Mouse (Mus musculus): ENCODE results near the gene A630076J17Rik. TPM values are rescaled to one million over a fixed set of nuclear protein-coding genes. Genes with fewer than 3 reads are reported as not detected.

Gene A630076J17Rik
- total and polyA plus RNA-seq, 2 experiments from 2014 or later, result not detected

DNA sequence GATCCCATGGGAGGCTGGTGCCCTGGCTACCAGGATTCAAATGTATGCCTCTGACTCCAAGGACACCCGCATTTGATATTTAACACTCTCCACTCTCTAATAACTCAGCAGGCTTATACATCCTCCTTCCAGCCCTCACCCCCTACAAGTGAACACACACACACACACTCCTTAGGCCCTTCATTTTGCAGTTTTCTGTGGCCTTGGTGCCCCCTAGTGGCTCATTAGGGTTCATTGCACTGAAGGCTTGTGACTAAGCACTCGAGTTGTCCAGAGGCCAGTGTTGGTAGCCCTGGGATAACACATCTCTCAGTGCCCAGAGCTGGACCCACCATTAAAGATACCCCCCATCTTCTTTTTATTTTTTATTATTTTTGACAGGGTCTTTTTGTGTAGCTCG is 43.4 kb downstream of the A630076J17Rik start:
- Histone ChIP-seq H3K36me3 (ENCODE audit: insufficient read depth) (no peaks in the 10 kb centered on the region), H3K9me3 (ENCODE audit: low read length) (no peaks in the 10 kb centered on the region), H3K27ac (ENCODE audit: low read depth, low read length) (no peak overlapping the region), H3K4me2 (ENCODE audit: low read depth) (no peak overlapping the region), H3K4me3 (ENCODE audit: low read depth, low read length) (no peak overlapping the region), H3K4me1 (ENCODE audit: insufficient read depth) (no peaks in the 10 kb centered on the region; the same call in 1 of the 2 replicates), H3K27me3 (ENCODE audit: insufficient read depth, low read length) (no peaks in the 10 kb centered on the region; the same call in 1 of the 2 replicates), H3K9ac (no peak overlapping the region)
- ATAC-seq, result peak; percentile 87
- WGBS, result 12% methylated on average over 3 of the region's 3 CpGs
- DNase-seq, result peak; percentile 84
- TF ChIP-seq CTCF (IDR thresholded peaks at IDR 0.05; ENCODE audit: low read depth), result peak; percentile 95

DNA sequence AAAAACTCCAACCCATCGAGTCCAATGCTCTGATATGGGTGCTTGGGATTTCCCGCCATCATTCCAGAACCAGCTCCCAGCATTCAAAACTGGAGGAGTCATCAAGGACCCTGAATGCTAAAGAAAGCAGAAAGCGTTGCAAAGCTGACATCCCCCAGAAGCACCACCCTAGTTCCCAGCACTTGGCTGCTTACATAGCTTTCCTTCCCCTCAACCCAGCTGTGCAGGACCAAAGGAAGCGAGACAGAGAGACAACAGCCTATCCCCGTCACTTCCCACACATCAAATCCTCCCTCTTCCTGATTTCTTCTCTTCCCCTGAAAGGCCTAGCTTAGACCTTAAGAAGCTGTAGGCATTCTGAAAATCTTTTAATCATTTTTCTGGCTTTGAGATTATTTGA is 44.9 kb downstream of the A630076J17Rik start:
- ATAC-seq (no peak), DNase-seq (no peak)
- Histone ChIP-seq H3K4me3 (ENCODE audit: low read depth, low read length) (no peak overlapping the region), H3K9me3 (ENCODE audit: low read length) (no peaks in the 10 kb centered on the region), H3K36me3 (ENCODE audit: insufficient read depth) (no peaks in the 10 kb centered on the region), H3K4me2 (ENCODE audit: low read depth) (no peak overlapping the region), H3K9ac (no peak overlapping the region), H3K27ac (ENCODE audit: low read depth, low read length) (no peak overlapping the region), H3K4me1 (ENCODE audit: insufficient read depth) (peaks cover 4% of the 10 kb centered on the region; the same call in 1 of the 2 replicates), H3K27me3 (ENCODE audit: insufficient read depth, low read length) (no peaks in the 10 kb centered on the region; the same call in 1 of the 2 replicates)
- WGBS, result 66% methylated on average over 5 of the region's 5 CpGs
- TF ChIP-seq CTCF (IDR thresholded peaks at IDR 0.05; ENCODE audit: low read depth), result no peak

DNA sequence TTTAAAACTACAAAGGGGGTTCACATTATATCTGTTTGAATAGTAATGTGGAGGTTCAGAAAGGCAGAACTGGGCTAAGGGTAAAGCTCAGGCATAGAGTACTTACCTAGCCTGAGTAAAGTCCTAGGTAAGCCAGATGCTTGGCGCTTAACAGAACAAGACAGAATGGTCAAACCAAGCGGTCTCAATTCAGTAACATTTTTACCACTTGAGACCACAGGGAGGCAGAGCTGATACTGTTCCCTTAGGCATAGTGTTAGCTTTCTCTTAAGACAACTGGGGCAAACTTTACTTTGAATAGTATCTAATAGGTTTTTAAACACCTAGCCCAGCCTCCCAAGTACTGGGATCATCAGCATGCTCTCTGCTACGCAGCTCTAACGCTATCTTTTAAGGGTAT is 45.6 kb downstream of the A630076J17Rik start:
- H3K27me3 ChIP-seq (ENCODE audit: insufficient read depth, low read length), result no peaks in the 10 kb centered on the region; the same call in 1 of the 2 replicates
- H3K9ac ChIP-seq, result no peak overlapping the region
- peaks cover 4% of the 10 kb centered on the region; the same call in 1 of the 2 replicates for H3K4me1 ChIP-seq (ENCODE audit: insufficient read depth)
- WGBS, result 59% methylated on average over 4 of the region's 4 CpGs
- H3K4me2 ChIP-seq (ENCODE audit: low read depth), result no peak overlapping the region
- H3K36me3 ChIP-seq (ENCODE audit: insufficient read depth), result no peaks in the 10 kb centered on the region
- H3K4me3 ChIP-seq (ENCODE audit: low read depth, low read length), result no peak overlapping the region
- ATAC-seq, result no peak
- DNase-seq, result no peak
- TF ChIP-seq CTCF (IDR thresholded peaks at IDR 0.05; ENCODE audit: low read depth), result peak; percentile 36; the same call in 1 of the 2 replicates
- H3K9me3 ChIP-seq (ENCODE audit: low read length), result no peaks in the 10 kb centered on the region
- H3K27ac ChIP-seq (ENCODE audit: low read depth, low read length), result no peak overlapping the region

DNA sequence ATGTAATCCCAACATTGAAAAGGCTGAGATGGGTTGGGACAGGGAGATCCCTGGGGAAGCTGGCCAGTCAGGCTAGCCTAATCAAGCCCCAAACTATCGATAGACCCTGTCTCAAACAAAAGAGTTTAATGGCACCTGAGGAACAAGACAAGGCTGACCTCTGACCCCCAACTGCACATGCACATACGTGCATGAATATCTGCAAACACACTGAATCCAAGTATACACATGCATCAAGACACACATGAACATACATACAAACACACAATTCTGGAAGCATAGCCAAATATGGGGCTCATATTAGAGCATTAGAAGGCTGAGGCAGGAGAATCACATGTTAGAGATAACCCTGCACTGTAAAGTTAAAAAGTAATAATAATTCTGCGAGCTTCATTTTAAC is 46.2 kb downstream of the A630076J17Rik start:
- ATAC-seq (no peak), DNase-seq (no peak)
- peaks cover 4% of the 10 kb centered on the region; the same call in 1 of the 2 replicates for H3K4me1 ChIP-seq (ENCODE audit: insufficient read depth)
- no peak overlapping the region for H3K4me2 ChIP-seq (ENCODE audit: low read depth)
- H3K27ac ChIP-seq (ENCODE audit: low read depth, low read length), result no peak overlapping the region
- no peak for TF ChIP-seq CTCF (IDR thresholded peaks at IDR 0.05; ENCODE audit: low read depth)
- no peaks in the 10 kb centered on the region for H3K36me3 ChIP-seq (ENCODE audit: insufficient read depth)
- no peak overlapping the region for H3K4me3 ChIP-seq (ENCODE audit: low read depth, low read length)
- H3K27me3 ChIP-seq (ENCODE audit: insufficient read depth, low read length), result no peaks in the 10 kb centered on the region; the same call in 1 of the 2 replicates
- no peaks in the 10 kb centered on the region for H3K9me3 ChIP-seq (ENCODE audit: low read length)
- H3K9ac ChIP-seq, result no peak overlapping the region
- 88% methylated on average over 3 of the region's 3 CpGs for WGBS

GRCm38 (mm10) chr3:107278479-107279269 is 48.3 kb downstream of the A630076J17Rik start, which contains the start of gene Lamtor5:
TSS of gene Lamtor5 (plus strand) at chr3:107278858.
- DNase-seq (peak; percentile 93), ATAC-seq (peak; percentile 93)
- WGBS, result 3% methylated on average over 43 of the region's 43 CpGs
- Histone ChIP-seq H3K4me2 (ENCODE audit: low read depth) (peak within 1 kb of the TSS; percentile 67), H3K4me3 (ENCODE audit: low read depth, low read length) (peak within 1 kb of the TSS; percentile 73), H3K36me3 (ENCODE audit: insufficient read depth) (peaks cover 8% of the 10 kb centered on the region), H3K27me3 (ENCODE audit: insufficient read depth, low read length) (no peaks in the 10 kb centered on the region; the same call in 1 of the 2 replicates), H3K9me3 (ENCODE audit: low read length) (no peaks in the 10 kb centered on the region), H3K4me1 (ENCODE audit: insufficient read depth) (peaks cover 4% of the 10 kb centered on the region; the same call in 1 of the 2 replicates), H3K27ac (ENCODE audit: low read depth, low read length) (no peak within 1 kb of the TSS), H3K9ac (peak within 1 kb of the TSS; percentile 67)
- TF ChIP-seq CTCF (IDR thresholded peaks at IDR 0.05; ENCODE audit: low read depth), result no peak

Other genes with a start within 250 kb of the A630076J17Rik start
- gene Kcna3, start 194.4 kb upstream of the A630076J17Rik start, total RNA-seq (2014; rRNA removed), result 30.4 and 34.7 TPM in 2 replicates
- gene Kcna3, start 194.4 kb upstream of the A630076J17Rik start, polyA plus RNA-seq (2015; fragmentation: Nextera tagmentation; extraction: Ambion mirVana), result 8.1 and 13.9 TPM in 2 replicates
- gene Kcna2, start 129.5 kb upstream of the A630076J17Rik start, total RNA-seq (2014; rRNA removed), result 9.6 and 11.3 TPM in 2 replicates
- gene Kcna2, start 129.5 kb upstream of the A630076J17Rik start, polyA plus RNA-seq (2015; fragmentation: Nextera tagmentation; extraction: Ambion mirVana), result 0.42 and 1.0 TPM in 2 replicates
- gene Kcna10, start 47.6 kb upstream of the A630076J17Rik start, total RNA-seq (2014; rRNA removed), result not detected in 2 replicates
- gene Kcna10, start 47.6 kb upstream of the A630076J17Rik start, polyA plus RNA-seq (2015; fragmentation: Nextera tagmentation; extraction: Ambion mirVana), result not detected in 2 replicates
- not detected in 2 replicates for gene Cym, start 8.9 kb upstream of the A630076J17Rik start, total RNA-seq (2014; rRNA removed)
- gene Cym, start 8.9 kb upstream of the A630076J17Rik start, polyA plus RNA-seq (2015; fragmentation: Nextera tagmentation; extraction: Ambion mirVana), result not detected in 2 replicates
- gene Prok1, start 9.1 kb downstream of the A630076J17Rik start, total RNA-seq (2014; rRNA removed), result 0.69 TPM in 1 of 2 replicates, not detected in the other
- 0.15 TPM in 1 of 2 replicates, not detected in the other for gene Prok1, start 9.1 kb downstream of the A630076J17Rik start, polyA plus RNA-seq (2015; fragmentation: Nextera tagmentation; extraction: Ambion mirVana)
- 76.1 and 77.0 TPM in 2 replicates for gene Lamtor5, start 48.2 kb downstream of the A630076J17Rik start, total RNA-seq (2014; rRNA removed)
- gene Lamtor5, start 48.2 kb downstream of the A630076J17Rik start, polyA plus RNA-seq (2015; fragmentation: Nextera tagmentation; extraction: Ambion mirVana), result 188 and 228 TPM in 2 replicates
- 1.1 and 2.3 TPM in 2 replicates for gene Slc16a4, start 60.6 kb downstream of the A630076J17Rik start, total RNA-seq (2014; rRNA removed)
- gene Slc16a4, start 60.6 kb downstream of the A630076J17Rik start, polyA plus RNA-seq (2015; fragmentation: Nextera tagmentation; extraction: Ambion mirVana), result 2.1 and 2.3 TPM in 2 replicates
- gene Rbm15, start 103.1 kb downstream of the A630076J17Rik start, total RNA-seq (2014; rRNA removed), result 17.0 and 22.0 TPM in 2 replicates
- 4.0 and 5.5 TPM in 2 replicates for gene Rbm15, start 103.1 kb downstream of the A630076J17Rik start, polyA plus RNA-seq (2015; fragmentation: Nextera tagmentation; extraction: Ambion mirVana)
- 10.7 and 15.4 TPM in 2 replicates for gene Kcnc4, start 228.9 kb downstream of the A630076J17Rik start, total RNA-seq (2014; rRNA removed)
- gene Kcnc4, start 228.9 kb downstream of the A630076J17Rik start, polyA plus RNA-seq (2015; fragmentation: Nextera tagmentation; extraction: Ambion mirVana), result 4.2 and 6.6 TPM in 2 replicates

All from forebrain, postnatal 0 days (tissue).